8 mouse cellular contexts compared by ENCODE assay signal in genomic region chr13:55536194-55537175, GRCm38 (mm10). TPM values are rescaled to one million over a fixed set of nuclear protein-coding genes. Genes with fewer than 3 reads are reported as not detected.
DNase-seq lines count a peak whose midpoint lies in the region; ATAC-seq lines count a peak whose summit lies in the region.

Gene Ddx41, minus strand, starts transcription at chr13:55536658.

- H3K4me1 ChIP-seq in hindbrain, embryonic 15.5 days (replicated peaks): peaks cover 19% of the 10 kb centered on the region

- ATAC-seq in hindbrain, embryonic 15.5 days (ENCODE audit: low FRiP score, low read depth): peak; percentile 98

- H3K4me3 ChIP-seq in hindbrain, embryonic 15.5 days: peak within 1 kb of the TSS; percentile 72

- H3K36me3 ChIP-seq in hindbrain, embryonic 15.5 days: peaks cover 66% of the 10 kb centered on the region

- WGBS in hindbrain, embryonic 15.5 days: under 1% methylated on average over 70 of the region's 70 CpGs

- peak within 1 kb of the TSS; percentile 93 for H3K4me2 ChIP-seq in hindbrain, embryonic 15.5 days

- H3K9ac ChIP-seq in hindbrain, embryonic 15.5 days: peak within 1 kb of the TSS; percentile 80

- H3K27me3 ChIP-seq in hindbrain, embryonic 15.5 days: no peaks in the 10 kb centered on the region

- no peaks in the 10 kb centered on the region for H3K9me3 ChIP-seq in hindbrain, embryonic 15.5 days

- H3K27ac ChIP-seq in hindbrain, embryonic 15.5 days (replicated peaks): peak within 1 kb of the TSS; percentile 83

- DNase-seq in T-cell, adult 2 months (ENCODE audit: low spot score): peak; percentile 100
- DNase-seq in cerebellum, postnatal 36 days: peak; percentile 99 to 100
- peak; percentile 100 for DNase-seq in frontal cortex, postnatal 36 days (ENCODE audit: low spot score in 2 of 2)
- DNase-seq in left cerebral cortex, adult 11 months (ENCODE audit: low spot score): peak; percentile 100
- DNase-seq in lung, postnatal 4 days: peak; percentile 100
- peak; percentile 99 for DNase-seq in retina, postnatal 7 days (ENCODE audit: low read depth, low spot score)
- peak; percentile 99 for DNase-seq in urinary bladder, adult 2 months (ENCODE audit: low spot score)

RNA-seq across cellular contexts. Expression of gene Ddx41, which starts in this region (rescaled TPM):
- polyA plus RNA-seq in hindbrain, embryonic 15.5 days (2015; fragmentation: Nextera tagmentation; extraction: Ambion mirVana): 54.5 and 58.8 TPM in 2 replicates
- polyA plus RNA-seq in urinary bladder, adult 2 months (2012; rRNA removed): 45.1 and 51.6 TPM in 2 replicates

Comparison
In these comparisons a context has a peak if more than half of its experiments do, and no peak if none do; other contexts are left out.
1. Peak in every context shown above with its lines: DNase-seq, ATAC-seq, H3K4me3 ChIP-seq and H3K27ac ChIP-seq.